Mouse (Mus musculus): ENCODE results near the gene Rasgef1b.
A peak's percentile ranks its signal among the peaks of the same experiment; 100 is the strongest.

The Rasgef1b gene

GRCm38 (mm10) chr5:99402784-99403183 is 326.1 kb downstream of the Rasgef1b start:
- DNase-seq (ENCODE audit: low read depth, low spot score), result no peak

GRCm38 (mm10) chr5:99402297-99402696 is 326.6 kb downstream of the Rasgef1b start:
- DNase-seq (ENCODE audit: low read depth, low spot score), result no peak

DNA sequence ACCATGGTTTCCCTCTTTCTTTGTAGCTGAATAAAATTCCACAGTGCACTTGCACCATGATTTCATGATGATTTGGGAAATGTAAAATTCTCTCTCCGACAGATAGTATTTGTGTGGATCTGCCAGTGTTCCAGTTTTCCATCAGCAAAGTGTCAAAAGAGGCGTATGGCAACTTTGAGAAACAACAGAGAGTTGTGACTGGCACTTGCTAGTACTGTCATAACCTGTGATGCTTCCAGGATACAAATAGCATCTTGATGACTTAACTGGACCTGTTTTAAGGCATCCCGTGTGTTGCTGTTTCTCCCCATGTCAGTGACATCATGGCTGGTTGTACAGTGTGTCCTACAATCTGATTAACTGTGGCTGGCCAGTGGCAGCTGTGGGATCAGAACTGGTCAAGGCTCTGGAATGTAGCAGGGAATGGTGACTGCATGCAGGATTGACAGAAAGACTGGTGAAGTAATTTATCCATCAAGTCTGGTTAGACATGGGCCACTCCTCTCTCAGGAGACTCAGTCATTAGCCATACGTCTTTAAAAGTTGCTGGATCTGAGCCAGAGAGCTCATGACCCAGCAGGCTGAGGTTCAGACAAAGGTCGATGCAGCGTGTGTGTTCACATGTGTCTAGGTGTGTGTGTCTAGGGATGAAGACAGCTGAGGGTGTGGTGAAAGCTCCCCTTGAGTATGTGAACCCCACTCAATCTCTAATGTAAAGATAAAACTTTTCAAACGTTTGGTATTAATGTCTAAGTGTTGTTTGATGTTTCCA is 328.8 kb downstream of the Rasgef1b start:
- no peak for DNase-seq (ENCODE audit: low read depth, low spot score)

DNA sequence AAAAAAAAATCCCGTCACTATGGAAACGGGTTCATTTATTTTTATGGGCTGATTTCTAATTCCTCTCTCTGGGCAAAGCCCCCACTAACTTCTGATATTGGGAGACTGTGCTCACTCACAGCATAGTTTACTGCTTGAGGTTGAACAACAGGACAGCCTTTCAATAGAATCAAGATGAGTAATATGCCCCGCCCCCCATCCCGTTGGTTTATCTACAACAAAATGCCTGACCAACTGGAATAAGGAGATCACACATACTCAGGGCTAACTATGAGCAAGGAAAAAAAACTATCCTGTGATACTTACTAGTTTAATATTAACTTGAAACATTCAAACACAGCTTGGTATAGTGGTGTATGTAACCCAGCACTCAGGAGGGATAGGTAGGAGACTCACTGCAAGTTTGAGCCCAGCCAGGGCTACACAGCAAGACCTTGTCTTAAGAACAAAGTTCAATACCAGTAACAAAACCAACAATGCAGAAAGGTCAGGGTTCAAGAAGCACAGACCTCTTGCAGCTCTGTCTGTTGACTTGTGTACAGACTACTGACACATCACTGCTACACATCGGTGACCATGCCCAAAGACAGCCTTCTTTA is 330.3 kb downstream of the Rasgef1b start:
- no peak for DNase-seq (ENCODE audit: low read depth, low spot score)

GRCm38 (mm10) chr5:99394578-99394977 is 334.3 kb downstream of the Rasgef1b start:
- no peak for DNase-seq (ENCODE audit: low read depth, low spot score)

DNA sequence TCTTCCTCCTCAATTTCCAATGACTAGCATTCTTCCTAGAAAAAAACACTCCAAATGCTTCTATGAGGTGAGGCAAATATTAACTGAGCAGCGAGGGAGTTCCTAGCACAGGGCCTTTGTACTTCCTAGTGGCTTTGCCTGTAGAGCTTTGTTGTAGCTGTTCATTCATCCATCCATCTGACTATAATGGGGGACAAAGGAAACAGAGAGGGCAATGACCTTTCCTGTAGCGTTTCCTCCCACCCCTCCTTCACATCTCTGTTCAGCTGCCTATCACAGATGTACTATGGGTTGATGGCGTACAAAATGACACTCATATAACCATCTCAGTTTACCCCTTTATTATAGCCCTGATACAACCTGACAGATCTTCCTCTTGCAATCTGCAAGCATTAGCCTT is 337.3 kb downstream of the Rasgef1b start:
- DNase-seq (ENCODE audit: low read depth, low spot score), result no peak

GRCm38 (mm10) chr5:99390776-99391175 is 338.1 kb downstream of the Rasgef1b start:
- DNase-seq (ENCODE audit: low read depth, low spot score), result no peak

GRCm38 (mm10) chr5:99390314-99390713 is 338.6 kb downstream of the Rasgef1b start:
- DNase-seq (ENCODE audit: low read depth, low spot score), result no peak

GRCm38 (mm10) chr5:99388585-99389250 is 340.1 kb downstream of the Rasgef1b start:
- DNase-seq (ENCODE audit: low read depth, low spot score), result no peak

DNA sequence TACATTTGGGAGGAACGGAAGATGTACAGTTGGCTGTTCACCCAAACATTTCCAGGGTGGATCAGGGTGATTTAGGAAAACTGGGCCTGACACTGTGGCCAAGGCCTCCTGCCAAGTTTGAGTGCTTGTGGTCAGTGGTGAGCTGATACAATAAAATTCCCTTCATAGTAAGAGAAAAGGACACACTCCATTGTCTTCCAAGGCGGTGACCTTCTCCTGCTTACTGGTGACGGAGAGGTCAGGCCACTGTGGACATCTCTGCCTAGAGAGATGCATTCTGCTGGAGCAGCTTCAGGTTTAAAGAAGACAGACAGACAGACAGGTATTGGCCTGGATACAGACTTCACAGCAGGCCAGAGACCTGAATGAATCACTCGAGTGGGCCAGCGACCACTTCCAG is 340.7 kb downstream of the Rasgef1b start:
- no peak for DNase-seq (ENCODE audit: low read depth, low spot score)

- DNase-seq (ENCODE audit: low read depth, low spot score), result peak; percentile 27
Measured at GRCm38 (mm10) chr5:99387185-99387981, 341.5 kb downstream of the Rasgef1b start.

GRCm38 (mm10) chr5:99386246-99386845 is 342.5 kb downstream of the Rasgef1b start:
- DNase-seq (ENCODE audit: low read depth, low spot score), result no peak

GRCm38 (mm10) chr5:99385737-99386136 is 343.1 kb downstream of the Rasgef1b start:
- DNase-seq (ENCODE audit: low read depth, low spot score), result no peak

DNA sequence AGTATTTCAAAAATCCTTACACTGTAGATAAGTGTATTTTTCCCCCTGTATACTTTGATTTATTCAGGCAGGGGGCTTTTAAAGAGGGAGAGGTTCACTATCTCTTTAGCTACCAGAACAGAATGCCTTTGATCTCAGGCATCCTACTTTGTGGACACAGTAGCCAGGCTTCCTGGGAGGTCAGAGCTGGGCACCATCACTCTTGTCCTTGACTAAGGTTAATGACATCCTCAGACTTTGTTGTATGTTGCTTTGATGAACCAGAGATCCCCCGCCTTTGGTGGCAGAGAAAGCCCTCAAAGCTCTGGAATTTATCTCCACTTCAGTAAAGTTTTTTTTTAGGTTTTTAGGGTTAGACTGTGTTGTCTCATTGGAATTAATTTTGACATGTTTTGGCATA is 343.8 kb downstream of the Rasgef1b start:
- DNase-seq (ENCODE audit: low read depth, low spot score), result no peak

GRCm38 (mm10) chr5:99383783-99384281 is 345.0 kb downstream of the Rasgef1b start:
- DNase-seq (ENCODE audit: low read depth, low spot score), result no peak

GRCm38 (mm10) chr5:99382786-99383185 is 346.1 kb downstream of the Rasgef1b start:
- no peak for DNase-seq (ENCODE audit: low read depth, low spot score)

GRCm38 (mm10) chr5:99381639-99382038 is 347.2 kb downstream of the Rasgef1b start:
- no peak for DNase-seq (ENCODE audit: low read depth, low spot score)

DNA sequence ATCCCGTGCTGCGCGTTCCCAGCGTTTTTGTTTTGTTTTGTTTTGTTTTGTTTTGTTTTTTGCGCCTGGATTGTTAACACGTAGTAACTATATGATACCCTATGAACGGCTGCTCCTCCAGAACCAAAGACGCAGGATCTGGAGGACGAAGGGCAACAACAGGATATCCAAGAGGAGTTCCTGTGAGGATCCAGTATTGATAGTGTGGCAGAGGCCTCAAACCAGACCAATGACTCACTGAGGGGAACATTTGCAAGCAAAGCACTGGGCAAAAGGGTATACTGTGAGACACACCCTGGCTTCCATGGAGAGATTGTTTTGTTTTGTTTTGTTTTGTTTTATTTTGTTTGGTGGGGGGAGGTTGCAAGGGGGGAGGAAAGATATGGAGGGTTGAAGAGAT is 348.0 kb downstream of the Rasgef1b start:
- no peak for DNase-seq (ENCODE audit: low read depth, low spot score)

GRCm38 (mm10) chr5:99380166-99380565 is 348.7 kb downstream of the Rasgef1b start:
- DNase-seq (ENCODE audit: low read depth, low spot score), result no peak

GRCm38 (mm10) chr5:99378437-99379226 is 350.2 kb downstream of the Rasgef1b start:
- no peak for DNase-seq (ENCODE audit: low read depth, low spot score)

DNA sequence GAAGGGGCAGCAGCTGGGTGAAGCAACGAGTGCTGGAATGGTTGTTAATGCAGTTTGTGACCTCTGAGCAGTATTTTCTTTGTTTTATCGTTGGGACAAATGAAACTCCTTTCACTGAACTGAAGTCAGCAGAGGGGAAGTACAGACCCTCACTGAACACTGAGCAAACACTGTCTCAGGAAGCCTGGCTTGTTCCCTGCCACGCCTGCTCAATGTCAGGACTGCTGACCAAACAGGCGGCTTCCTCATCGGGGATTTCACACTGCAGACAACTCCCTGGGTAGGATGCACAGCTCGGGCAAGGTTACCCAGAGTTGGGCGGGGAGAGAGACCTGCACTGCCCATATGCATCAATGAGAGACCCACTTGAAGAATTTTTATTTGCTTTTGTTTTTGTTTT is 353.1 kb downstream of the Rasgef1b start:
- DNase-seq (ENCODE audit: low read depth, low spot score), result no peak

Data from CD4-positive, CD25-positive, alpha-beta regulatory T cell, adult 2 months (primary cell).